Mouse (Mus musculus) embryo, embryonic 10.5 days (tissue): ENCODE data around the gene Mtch2.

ENCODE experiments used
- DNase-seq: peaks from one replicate; pipeline ENCODE4 v3.0.0-alpha.2; 2015; ENCODE audit warnings: low spot score

Mtch2 gene

DNA sequence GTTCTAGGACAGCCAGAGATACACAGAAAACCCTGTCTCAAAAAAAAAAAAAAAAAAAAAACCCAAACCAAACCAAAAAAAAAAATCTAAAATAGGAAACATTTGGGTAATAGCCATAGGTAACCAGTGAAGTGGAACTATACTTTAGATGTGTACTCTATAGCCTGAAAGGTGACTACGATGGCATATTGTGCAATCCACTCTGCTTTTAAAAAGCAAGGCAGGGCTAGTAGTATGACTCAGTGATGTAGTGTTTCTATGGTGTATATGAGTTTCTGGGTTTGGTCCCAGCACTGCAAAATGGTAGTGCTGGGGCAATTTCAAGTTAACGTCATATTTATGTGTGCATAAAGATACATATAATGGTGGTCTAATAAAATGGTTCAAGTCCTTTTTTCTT lies 59.8 kb downstream of the Mtch2 start:
- no peak for DNase-seq

DNA sequence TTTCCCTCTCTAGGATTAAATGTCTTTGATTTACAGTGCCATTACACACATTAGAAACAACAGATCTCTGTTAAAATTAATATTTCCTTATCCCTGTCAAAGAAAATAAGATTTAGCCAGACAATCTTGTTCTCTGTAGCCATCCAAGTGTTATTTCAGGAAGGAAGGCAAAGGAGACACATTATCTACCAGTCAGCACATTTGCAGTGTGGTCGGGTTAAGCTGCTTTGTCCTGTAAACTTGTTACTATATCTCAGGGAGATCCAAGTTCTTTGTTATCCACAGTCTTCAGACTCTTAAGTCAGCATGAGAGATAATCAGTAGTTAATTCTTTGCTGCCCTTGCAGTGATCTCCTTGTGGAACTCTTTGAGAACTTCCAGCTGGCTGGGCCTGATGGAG lies 63.9 kb downstream of the Mtch2 start:
- no peak for DNase-seq

DNA sequence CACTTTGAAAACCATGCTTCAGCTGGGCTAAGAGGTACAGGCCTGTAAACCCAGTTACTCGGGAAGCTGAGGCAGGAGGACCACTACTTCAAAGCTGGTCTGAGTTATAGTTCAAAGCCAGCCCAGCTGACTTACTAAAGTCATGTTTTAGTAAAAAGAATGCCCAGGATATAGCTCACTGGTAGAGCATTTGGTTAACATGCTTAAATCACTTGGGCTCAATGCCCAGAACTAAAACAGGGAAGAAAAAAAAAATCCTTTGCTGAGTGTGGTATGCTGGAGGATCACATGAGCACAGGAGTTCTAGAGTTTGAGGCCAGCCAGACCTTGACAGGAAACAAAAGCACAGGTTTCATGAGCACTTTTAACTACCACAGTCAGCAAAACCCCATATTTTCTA lies 64.7 kb downstream of the Mtch2 start:
- no peak for DNase-seq

DNA sequence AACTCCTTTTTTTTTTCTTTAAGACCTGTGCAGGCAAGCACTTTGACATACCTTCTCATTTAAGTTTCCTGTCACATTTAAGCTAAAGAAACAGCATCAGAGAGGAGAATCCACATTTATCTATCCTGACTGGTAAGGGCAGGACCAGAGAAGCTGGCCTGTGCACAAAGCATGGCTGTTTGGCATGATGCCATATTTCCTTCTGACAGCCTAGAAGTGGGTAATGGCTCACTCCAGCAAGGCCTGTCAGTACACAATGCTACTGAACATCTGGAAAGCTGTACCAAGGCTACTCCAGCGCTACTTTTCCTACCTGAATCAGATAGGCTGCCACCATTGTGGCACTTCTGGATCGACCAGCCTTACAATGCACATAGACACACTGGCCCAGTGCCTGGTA lies 66.7 kb downstream of the Mtch2 start:
- DNase-seq, result no peak

DNA sequence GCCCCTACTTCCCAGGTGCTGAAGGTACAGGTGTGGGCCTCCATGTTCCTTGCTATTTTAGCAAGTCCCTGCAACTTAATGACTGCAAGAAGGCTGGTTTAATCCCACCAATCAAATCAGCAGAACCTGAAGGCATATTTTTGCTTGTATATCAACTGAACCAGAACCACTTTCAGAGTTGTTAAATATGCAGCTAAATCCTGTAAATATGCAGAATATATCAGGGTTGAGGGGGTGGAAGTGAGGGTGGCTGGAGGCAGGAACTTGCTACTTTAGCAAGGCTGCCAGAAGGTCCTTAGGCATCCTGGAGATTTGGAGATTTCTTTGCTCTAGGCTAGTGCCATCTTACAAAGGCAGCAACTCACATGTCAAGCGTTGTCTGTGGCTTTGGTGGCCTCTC lies 68.6 kb downstream of the Mtch2 start:
- DNase-seq, result no peak
